Mouse (Mus musculus): ENCODE measurements at regions not wholly inside any gene's neighbourhood (a gene's known extent, or its start where the extent isn't known, plus 50 kb on each side); places are given as distances from the start of the nearest gene placed in this dataset.

GRCm38 (mm10) chr1:120748963-120749362, 146.7 kb downstream of the En1 start:
- H3K4me2 ChIP-seq (ENCODE audit: low read depth, low read length), result no peak overlapping the region
- DNase-seq (ENCODE audit: low spot score) (no peak), ATAC-seq (ENCODE audit: low read depth) (no peak)
- no peaks in the 10 kb centered on the region for H3K36me3 ChIP-seq (ENCODE audit: control insufficient read depth, insufficient read depth, low read length)
- H3K27me3 ChIP-seq (replicated peaks; ENCODE audit: control insufficient read depth, insufficient read depth, low read length), result no peaks in the 10 kb centered on the region
- no peaks in the 10 kb centered on the region for H3K9me3 ChIP-seq (ENCODE audit: control insufficient read depth, low read length)
- no peak overlapping the region for H3K27ac ChIP-seq (replicated peaks; ENCODE audit: low read depth, low read length)
- H3K4me1 ChIP-seq (ENCODE audit: control insufficient read depth, insufficient read depth, low read length), result 0 out of 2 replicates have a peak, but pooled peaks cover 2% of the 10 kb centered on the region
- H3K4me3 ChIP-seq (ENCODE audit: low read depth, low read length), result no peak overlapping the region
- 77% methylated on average over 6 of the region's 6 CpGs for WGBS
- H3K9ac ChIP-seq (ENCODE audit: low read depth, low read length), result no peak overlapping the region

DNA sequence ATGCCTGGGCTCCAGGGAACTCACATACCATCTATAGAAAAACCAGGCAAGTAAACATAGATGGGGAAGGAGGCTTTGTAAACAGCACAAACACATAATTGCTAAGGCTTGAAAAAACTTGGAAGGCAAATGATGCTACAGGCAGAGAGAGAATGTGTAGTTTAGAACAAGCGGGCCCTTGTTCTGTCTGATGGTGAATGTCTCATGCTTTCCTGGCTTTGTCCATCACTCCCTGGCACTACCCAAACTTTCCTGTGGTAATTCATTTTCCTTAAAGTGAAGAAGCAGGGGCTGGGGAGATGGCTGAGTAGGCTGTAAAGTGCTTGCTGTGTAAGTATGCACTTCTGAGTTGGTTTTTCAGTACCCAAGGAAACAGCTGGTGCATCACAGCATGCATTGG, 151.2 kb downstream of the En1 start:
- Histone ChIP-seq H3K27me3 (replicated peaks; ENCODE audit: control insufficient read depth, insufficient read depth, low read length) (no peaks in the 10 kb centered on the region; the same call in 1 of the 2 replicates), H3K9ac (ENCODE audit: low read depth, low read length) (no peak overlapping the region), H3K36me3 (ENCODE audit: control insufficient read depth, insufficient read depth, low read length) (no peaks in the 10 kb centered on the region), H3K9me3 (ENCODE audit: control insufficient read depth, low read length) (no peaks in the 10 kb centered on the region), H3K4me1 (ENCODE audit: control insufficient read depth, insufficient read depth, low read length) (peaks cover 27% of the 10 kb centered on the region), H3K27ac (replicated peaks; ENCODE audit: low read depth, low read length) (no peak overlapping the region), H3K4me3 (ENCODE audit: low read depth, low read length) (no peak overlapping the region), H3K4me2 (ENCODE audit: low read depth, low read length) (no peak overlapping the region)
- DNase-seq (ENCODE audit: low spot score) (no peak), ATAC-seq (ENCODE audit: low read depth) (no peak)
- WGBS, result 78% methylated on average over 1 of the region's 1 CpGs

DNA sequence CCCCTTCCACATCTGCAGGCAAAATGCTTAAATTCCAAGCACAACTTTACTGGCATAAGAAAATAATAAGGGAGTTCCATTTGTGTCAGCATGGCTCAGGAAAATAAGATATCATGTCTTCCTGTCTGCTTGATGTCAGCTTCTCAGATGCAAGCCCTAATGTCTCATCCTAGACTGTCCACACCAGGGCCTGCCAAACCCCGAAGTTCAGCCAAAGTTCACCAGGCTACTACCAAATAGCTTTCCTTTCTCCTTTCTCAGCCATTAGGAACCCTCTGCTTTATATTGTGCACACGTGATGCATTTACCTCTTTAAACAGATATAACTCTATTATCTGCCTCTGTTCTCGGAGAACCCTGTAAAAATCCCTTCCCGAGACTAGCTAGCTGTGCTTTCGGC, 152.1 kb downstream of the En1 start:
- 0 out of 2 replicates have a peak, but pooled peaks have one; percentile 31 for ATAC-seq (ENCODE audit: low read depth)
- Histone ChIP-seq H3K9ac (ENCODE audit: low read depth, low read length) (no peak overlapping the region), H3K4me1 (ENCODE audit: control insufficient read depth, insufficient read depth, low read length) (peaks cover 27% of the 10 kb centered on the region), H3K9me3 (ENCODE audit: control insufficient read depth, low read length) (no peaks in the 10 kb centered on the region), H3K27me3 (replicated peaks; ENCODE audit: control insufficient read depth, insufficient read depth, low read length) (no peaks in the 10 kb centered on the region; the same call in 1 of the 2 replicates), H3K4me3 (ENCODE audit: low read depth, low read length) (no peak overlapping the region), H3K4me2 (ENCODE audit: low read depth, low read length) (no peak overlapping the region), H3K36me3 (ENCODE audit: control insufficient read depth, insufficient read depth, low read length) (no peaks in the 10 kb centered on the region), H3K27ac (replicated peaks; ENCODE audit: low read depth, low read length) (no peak overlapping the region)
- 52% methylated on average over 5 of the region's 5 CpGs for WGBS
- DNase-seq (ENCODE audit: low spot score), result peak; percentile 72

DNA sequence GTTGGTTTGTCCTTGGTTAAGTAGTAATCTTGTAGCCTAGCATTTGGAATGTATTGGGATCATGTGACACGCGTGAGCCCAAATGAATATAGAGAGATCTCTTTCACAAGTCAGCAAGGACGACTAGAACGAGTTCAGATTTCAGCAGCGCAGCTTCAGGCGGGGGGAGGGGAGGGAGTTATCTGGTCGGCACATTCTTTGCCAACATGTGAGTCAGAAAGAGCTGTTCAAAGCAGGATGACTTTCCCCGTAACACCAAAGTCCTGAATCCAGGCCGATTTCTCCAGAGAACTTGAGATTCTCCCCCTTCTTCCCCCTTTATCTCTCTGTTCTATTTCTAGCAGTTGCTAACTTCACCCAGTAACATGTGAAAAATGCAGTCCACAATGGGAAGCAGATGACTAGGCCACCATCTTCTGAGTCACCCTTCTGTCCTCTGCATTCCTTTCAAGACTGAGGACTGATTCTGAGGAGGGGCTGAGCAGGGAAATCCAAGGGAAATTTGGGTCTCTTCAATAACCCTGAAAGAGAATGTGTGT, 155.1 kb downstream of the En1 start:
- H3K27me3 ChIP-seq (replicated peaks; ENCODE audit: control insufficient read depth, insufficient read depth, low read length), result no peaks in the 10 kb centered on the region; the same call in 1 of the 2 replicates
- H3K36me3 ChIP-seq (ENCODE audit: control insufficient read depth, insufficient read depth, low read length), result no peaks in the 10 kb centered on the region
- H3K4me2 ChIP-seq (ENCODE audit: low read depth, low read length), result peak overlapping the region; percentile 3; the same call in 1 of the 2 replicates
- DNase-seq (ENCODE audit: low spot score) (peak; percentile 91), ATAC-seq (ENCODE audit: low read depth) (peak; percentile 47; the same call in 1 of the 2 replicates)
- H3K9ac ChIP-seq (ENCODE audit: low read depth, low read length), result no peak overlapping the region
- WGBS, result 12% methylated on average over 9 of the region's 9 CpGs
- H3K27ac ChIP-seq (replicated peaks; ENCODE audit: low read depth, low read length), result 0 out of 2 replicates have a peak overlapping the region, but pooled peaks have one; percentile 31
- H3K4me1 ChIP-seq (ENCODE audit: control insufficient read depth, insufficient read depth, low read length), result peaks cover 27% of the 10 kb centered on the region
- H3K9me3 ChIP-seq (ENCODE audit: control insufficient read depth, low read length), result no peaks in the 10 kb centered on the region
- H3K4me3 ChIP-seq (ENCODE audit: low read depth, low read length), result no peak overlapping the region

GRCm38 (mm10) chr1:120758172-120758571, 156.0 kb downstream of the En1 start:
- ATAC-seq (ENCODE audit: low read depth), result no peak
- peak; percentile 54 for DNase-seq (ENCODE audit: low spot score)
- H3K4me1 ChIP-seq (ENCODE audit: control insufficient read depth, insufficient read depth, low read length), result peaks cover 27% of the 10 kb centered on the region

GRCm38 (mm10) chr1:120758762-120759161, 156.5 kb downstream of the En1 start:
- no peaks in the 10 kb centered on the region for H3K9me3 ChIP-seq (ENCODE audit: control insufficient read depth, low read length)
- WGBS, result 66% methylated on average over 5 of the region's 5 CpGs
- peaks cover 24% of the 10 kb centered on the region for H3K4me1 ChIP-seq (ENCODE audit: control insufficient read depth, insufficient read depth, low read length)
- no peaks in the 10 kb centered on the region; the same call in 1 of the 2 replicates for H3K27me3 ChIP-seq (replicated peaks; ENCODE audit: control insufficient read depth, insufficient read depth, low read length)
- H3K9ac ChIP-seq (ENCODE audit: low read depth, low read length), result no peak overlapping the region
- H3K36me3 ChIP-seq (ENCODE audit: control insufficient read depth, insufficient read depth, low read length), result no peaks in the 10 kb centered on the region
- no peak overlapping the region for H3K4me2 ChIP-seq (ENCODE audit: low read depth, low read length)
- DNase-seq (ENCODE audit: low spot score) (no peak), ATAC-seq (ENCODE audit: low read depth) (no peak)
- H3K27ac ChIP-seq (replicated peaks; ENCODE audit: low read depth, low read length), result no peak overlapping the region
- H3K4me3 ChIP-seq (ENCODE audit: low read depth, low read length), result no peak overlapping the region

More at GRCm38 (mm10) chr1:120758172-120758571, 156.0 kb downstream of the En1 start:
- H3K4me2 ChIP-seq (ENCODE audit: low read depth, low read length), result no peak overlapping the region
- no peaks in the 10 kb centered on the region for H3K9me3 ChIP-seq (ENCODE audit: control insufficient read depth, low read length)
- 52% methylated on average over 7 of the region's 7 CpGs for WGBS
- H3K4me3 ChIP-seq (ENCODE audit: low read depth, low read length), result no peak overlapping the region
- H3K36me3 ChIP-seq (ENCODE audit: control insufficient read depth, insufficient read depth, low read length), result no peaks in the 10 kb centered on the region
- H3K9ac ChIP-seq (ENCODE audit: low read depth, low read length), result no peak overlapping the region
- 0 out of 2 replicates have a peak overlapping the region, but pooled peaks have one; percentile 31 for H3K27ac ChIP-seq (replicated peaks; ENCODE audit: low read depth, low read length)
- no peaks in the 10 kb centered on the region; the same call in 1 of the 2 replicates for H3K27me3 ChIP-seq (replicated peaks; ENCODE audit: control insufficient read depth, insufficient read depth, low read length)

DNA sequence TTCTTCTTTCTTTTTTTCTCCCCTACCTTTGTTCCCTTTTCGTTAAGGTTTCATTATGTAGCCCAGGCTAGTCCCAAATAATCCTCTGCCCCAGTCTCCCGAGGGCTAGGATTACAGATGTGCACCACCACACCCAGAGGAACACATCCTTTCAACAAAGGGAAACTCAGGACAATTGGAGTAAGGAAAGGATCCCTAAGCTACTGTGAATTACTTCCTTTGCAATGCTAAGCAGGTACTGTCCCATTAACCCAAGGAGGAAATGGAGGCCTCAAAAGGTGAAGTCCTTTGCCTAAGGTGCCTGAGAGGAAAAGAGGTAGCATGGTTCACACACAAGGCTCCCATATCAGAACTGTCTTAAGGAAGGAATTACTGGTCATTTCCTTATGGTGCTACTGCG, 157.2 kb downstream of the En1 start:
- no peaks in the 10 kb centered on the region for H3K36me3 ChIP-seq (ENCODE audit: control insufficient read depth, insufficient read depth, low read length)
- DNase-seq (ENCODE audit: low spot score) (no peak), ATAC-seq (ENCODE audit: low read depth) (no peak)
- no peaks in the 10 kb centered on the region; the same call in 1 of the 2 replicates for H3K27me3 ChIP-seq (replicated peaks; ENCODE audit: control insufficient read depth, insufficient read depth, low read length)
- no peak overlapping the region for H3K27ac ChIP-seq (replicated peaks; ENCODE audit: low read depth, low read length)
- WGBS, result 81% methylated on average over 3 of the region's 3 CpGs
- H3K4me2 ChIP-seq (ENCODE audit: low read depth, low read length), result no peak overlapping the region
- peaks cover 24% of the 10 kb centered on the region for H3K4me1 ChIP-seq (ENCODE audit: control insufficient read depth, insufficient read depth, low read length)
- no peak overlapping the region for H3K4me3 ChIP-seq (ENCODE audit: low read depth, low read length)
- H3K9ac ChIP-seq (ENCODE audit: low read depth, low read length), result no peak overlapping the region
- no peaks in the 10 kb centered on the region for H3K9me3 ChIP-seq (ENCODE audit: control insufficient read depth, low read length)

DNA sequence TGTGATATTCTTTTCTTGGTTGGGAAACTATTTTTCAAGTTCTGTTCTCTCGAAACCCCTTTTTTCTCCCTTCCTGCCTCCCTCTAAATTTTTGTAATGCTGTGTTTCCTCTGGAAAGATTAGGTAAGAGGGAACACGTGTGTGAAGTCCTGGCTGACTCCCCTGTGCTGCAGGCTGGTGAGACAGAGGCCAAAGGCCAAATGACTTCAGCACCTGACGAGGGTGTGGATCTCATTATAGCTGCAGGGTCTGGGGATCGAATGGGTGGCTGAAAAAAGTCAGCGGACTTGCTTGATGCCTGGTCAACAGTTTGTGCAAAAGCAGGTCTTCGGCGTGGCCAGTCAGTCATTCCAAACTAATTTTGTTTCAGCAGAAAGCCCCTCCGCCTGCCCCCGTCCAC, 159.1 kb downstream of the En1 start:
- Histone ChIP-seq H3K36me3 (ENCODE audit: control insufficient read depth, insufficient read depth, low read length) (no peaks in the 10 kb centered on the region), H3K9ac (ENCODE audit: low read depth, low read length) (no peak overlapping the region), H3K4me2 (ENCODE audit: low read depth, low read length) (no peak overlapping the region), H3K4me1 (ENCODE audit: control insufficient read depth, insufficient read depth, low read length) (peaks cover 18% of the 10 kb centered on the region), H3K27me3 (replicated peaks; ENCODE audit: control insufficient read depth, insufficient read depth, low read length) (no peaks in the 10 kb centered on the region), H3K4me3 (ENCODE audit: low read depth, low read length) (no peak overlapping the region), H3K27ac (replicated peaks; ENCODE audit: low read depth, low read length) (no peak overlapping the region), H3K9me3 (ENCODE audit: control insufficient read depth, low read length) (no peaks in the 10 kb centered on the region)
- ATAC-seq (ENCODE audit: low read depth) (no peak), DNase-seq (ENCODE audit: low spot score) (no peak)
- 37% methylated on average over 7 of the region's 9 CpGs for WGBS

GRCm38 (mm10) chr1:120762498-120762897, 160.3 kb downstream of the En1 start:
- peaks cover 10% of the 10 kb centered on the region; the same call in 1 of the 2 replicates for H3K4me1 ChIP-seq (ENCODE audit: control insufficient read depth, insufficient read depth, low read length)
- H3K27me3 ChIP-seq (replicated peaks; ENCODE audit: control insufficient read depth, insufficient read depth, low read length), result no peaks in the 10 kb centered on the region
- no peaks in the 10 kb centered on the region for H3K36me3 ChIP-seq (ENCODE audit: control insufficient read depth, insufficient read depth, low read length)
- no peak overlapping the region for H3K4me3 ChIP-seq (ENCODE audit: low read depth, low read length)
- ATAC-seq (ENCODE audit: low read depth) (no peak), DNase-seq (ENCODE audit: low spot score) (no peak)
- H3K4me2 ChIP-seq (ENCODE audit: low read depth, low read length), result no peak overlapping the region
- no peaks in the 10 kb centered on the region for H3K9me3 ChIP-seq (ENCODE audit: control insufficient read depth, low read length)
- H3K27ac ChIP-seq (replicated peaks; ENCODE audit: low read depth, low read length), result no peak overlapping the region
- H3K9ac ChIP-seq (ENCODE audit: low read depth, low read length), result no peak overlapping the region
- 95% methylated on average over 2 of the region's 2 CpGs for WGBS

Data from embryonic facial prominence, embryonic 14.5 days (tissue).